Mouse (Mus musculus) liver, postnatal 0 days (tissue): Measurements from ENCODE around the gene Clec4f. TPM values are rescaled to one million over a fixed set of nuclear protein-coding genes. Genes with fewer than 3 reads are reported as not detected.

Experiments used
- ATAC-seq: fragments of 200-750 bp; cut with Nextera tagmentation; 2 replicates; pipeline ENCODE4 v1.8.0; 2017; ENCODE audit warnings: mild to moderate bottlenecking, moderate library complexity
- DNase-seq: peaks from one replicate; pipeline ENCODE4 v3.0.0-alpha.2; 2016
- H3K27ac ChIP-seq: fragments of 300-500 bp; sonication (generic); 2 replicates; pipeline ENCODE4 v1.5.1; 2014; ENCODE audit warnings: antibody characterized with exemption, moderate library complexity, mild to moderate bottlenecking, low read depth
- H3K27me3 ChIP-seq: fragments of 300-500 bp; sonication (generic); 2 replicates; pipeline ENCODE4 v1.6.1; 2014; ENCODE audit warnings: low read length, control low read depth, mixed read lengths; ENCODE audit not compliant: insufficient read depth
- H3K36me3 ChIP-seq: fragments of 300-500 bp; sonication (generic); replicated peaks from 2 replicates; pipeline ENCODE4 v1.6.1; 2014; ENCODE audit warnings: mild to moderate bottlenecking, control low read depth, low read length, moderate library complexity, mixed read lengths; ENCODE audit not compliant: insufficient read depth
- H3K4me1 ChIP-seq: fragments of 300-500 bp; sonication (generic); 2 replicates; pipeline ENCODE4 v1.6.1; 2014; ENCODE audit warnings: antibody characterized with exemption, mild to moderate bottlenecking, control low read depth; ENCODE audit not compliant: insufficient read depth
- H3K4me2 ChIP-seq: fragments of 300-500 bp; sonication (generic); 2 replicates; pipeline ENCODE4 v1.6.1; 2014; ENCODE audit warnings: low read depth, mild to moderate bottlenecking, low read length, moderate library complexity, mixed read lengths
- H3K4me3 ChIP-seq: fragments of 300-500 bp; sonication (generic); 2 replicates; pipeline ENCODE4 v1.5.1; 2014; ENCODE audit warnings: low read depth, low read length
- H3K9ac ChIP-seq: fragments of 300-500 bp; sonication (generic); replicated peaks from 2 replicates; pipeline ENCODE4 v1.6.1; 2014; ENCODE audit warnings: mild to moderate bottlenecking, moderate library complexity
- H3K9me3 ChIP-seq: fragments of 300-500 bp; sonication (generic); 2 replicates; pipeline ENCODE4 v1.6.1; 2016; ENCODE audit warnings: mild to moderate bottlenecking, control low read depth, low read length, mixed read lengths
- CTCF ChIP-seq: sonication (generic); IDR thresholded peaks from 2 replicates; pipeline ENCODE4 v1.5.1; 2016; ENCODE audit warnings: antibody characterized with exemption, low read depth
- EP300 ChIP-seq: IDR thresholded peaks from 2 replicates; pipeline ENCODE4 v1.6.1; 2016; ENCODE audit warnings: antibody characterized with exemption, low read depth, mild to moderate bottlenecking
- WGBS: fragments of 180-500 bp; shearing (Covaris S2); extraction: QIAGEN DNeasy Blood & Tissue Kit; methylation state at CpG from one replicate; pipeline ENCODE4 v1.1.7; 2014; ENCODE audit not compliant: insufficient replicate concordance; 5-methylcytosine and 5-hydroxymethylcytosine counted together
- polyA plus RNA-seq: library from polyadenylated mRNA; unstranded; fragments of >200 nt; fragmentation: Nextera tagmentation; extraction: Ambion mirVana; gene quantifications from 2 replicates; pipeline ENCODE4 v1.2.1, GENCODE M21; 2015

Clec4f gene
- polyA plus RNA-seq, 1 experiment from 2014 or later, result 75.0 TPM

GRCm38 (mm10) chr6:83598646-83599045, 57.3 kb downstream of the Clec4f start:
- H3K9me3 ChIP-seq, result no peaks in the 10 kb centered on the region
- peak overlapping the region; percentile 66 for H3K4me2 ChIP-seq
- 5% methylated on average over 9 of the region's 9 CpGs for WGBS
- H3K9ac ChIP-seq, result no peak overlapping the region
- TF ChIP-seq CTCF (peak; percentile 67), EP300 (no peak)
- H3K4me1 ChIP-seq, result no peaks in the 10 kb centered on the region; the same call in 1 of the 2 replicates
- H3K36me3 ChIP-seq, result no peaks in the 10 kb centered on the region
- H3K27ac ChIP-seq, result no peak overlapping the region
- no peaks in the 10 kb centered on the region for H3K27me3 ChIP-seq
- ATAC-seq (no peak), DNase-seq (peak; percentile 55)
- peak overlapping the region; percentile 29; the same call in 1 of the 2 replicates for H3K4me3 ChIP-seq

- 45% methylated on average over 3 of the region's 3 CpGs for WGBS
- DNase-seq, result no peak
- Histone ChIP-seq H3K4me2 (no peak overlapping the region), H3K4me1 (no peaks in the 10 kb centered on the region; the same call in 1 of the 2 replicates), H3K9me3 (no peaks in the 10 kb centered on the region), H3K4me3 (no peak overlapping the region), H3K27ac (no peak overlapping the region), H3K9ac (no peak overlapping the region), H3K36me3 (no peaks in the 10 kb centered on the region), H3K27me3 (no peaks in the 10 kb centered on the region)
- TF ChIP-seq CTCF, result no peak
- TF ChIP-seq EP300, result no peak
- no peak for ATAC-seq
Observed at GRCm38 (mm10) chr6:83597988-83598387, 58.0 kb downstream of the Clec4f start.

GRCm38 (mm10) chr6:83595035-83595434, 61.0 kb downstream of the Clec4f start:
- Histone ChIP-seq H3K4me1 (no peaks in the 10 kb centered on the region; the same call in 1 of the 2 replicates), H3K4me3 (no peak overlapping the region), H3K4me2 (no peak overlapping the region), H3K27ac (no peak overlapping the region), H3K36me3 (no peaks in the 10 kb centered on the region), H3K9ac (no peak overlapping the region), H3K9me3 (no peaks in the 10 kb centered on the region), H3K27me3 (0 out of 2 replicates have a peak, but pooled peaks cover 2% of the 10 kb centered on the region)
- no peak for ATAC-seq
- DNase-seq, result no peak
- TF ChIP-seq CTCF, result no peak
- no peak for TF ChIP-seq EP300
- 69% methylated on average over 2 of the region's 2 CpGs for WGBS

Other genes starting within 250 kb of the Clec4f start
- 7.9 and 8.5 TPM in 2 replicates for gene Tet3, start 197.1 kb downstream of the Clec4f start, polyA plus RNA-seq
- 24.7 and 25.8 TPM in 2 replicates for gene Dguok, start 149.2 kb downstream of the Clec4f start, polyA plus RNA-seq
- gene Actg2, start 119.9 kb downstream of the Clec4f start, polyA plus RNA-seq, result 2.1 and 2.6 TPM in 2 replicates
- gene Stambp, start 83.5 kb downstream of the Clec4f start, polyA plus RNA-seq, result 8.6 and 9.1 TPM in 2 replicates
- 1.3 and 1.6 TPM in 2 replicates for gene Cd207, start 21.7 kb upstream of the Clec4f start, polyA plus RNA-seq
- not detected in 2 replicates for gene Vax2, start 55.1 kb upstream of the Clec4f start, polyA plus RNA-seq
- not detected in 2 replicates for gene Atp6v1b1, start 86.8 kb upstream of the Clec4f start, polyA plus RNA-seq
- not detected in 2 replicates for gene Ankrd53, start 106.5 kb upstream of the Clec4f start, polyA plus RNA-seq
- gene Tex261, start 119.6 kb upstream of the Clec4f start, polyA plus RNA-seq, result 68.3 and 74.9 TPM in 2 replicates
- gene Nagk, start 138.8 kb upstream of the Clec4f start, polyA plus RNA-seq, result 20.4 and 20.9 TPM in 2 replicates
- gene Paip2b, start 175.6 kb upstream of the Clec4f start, polyA plus RNA-seq, result 2.9 and 3.7 TPM in 2 replicates
- gene Zfp638, start 210.9 kb upstream of the Clec4f start, polyA plus RNA-seq, result 12.0 and 12.5 TPM in 2 replicates